Mouse (Mus musculus) G1E-ER4 (cell line): ENCODE measurements around the gene Zfp936. TPM values are rescaled to one million over a fixed set of nuclear protein-coding genes. Genes with fewer than 3 reads are reported as not detected.
"Not testable (repeated sequence)": the region's sequence is repeated elsewhere in the genome, so short reads cannot be mapped to it uniquely, and the experiment has no call there.

Source experiments
- GATA1 ChIP-seq: IDR thresholded peaks from one replicate; pipeline ENCODE4 v1.8.0; 2012; ENCODE audit warnings: low read length, inconsistent platforms
- polyA plus RNA-seq: library from polyadenylated mRNA; stranded (reverse); fragments of >175 nt; gene quantifications from 2 replicates; pipeline ENCODE4 v1.2.3, GENCODE M21; 2012

The Zfp936 gene
- not detected in 2 replicates for polyA plus RNA-seq

- not testable (repeated sequence) for TF ChIP-seq GATA1
Measured at GRCm38 (mm10) chr7:43113929-43114328, at the start of gene Zfp936. Zfp936 (plus strand) TSS chr7:43114229.

DNA sequence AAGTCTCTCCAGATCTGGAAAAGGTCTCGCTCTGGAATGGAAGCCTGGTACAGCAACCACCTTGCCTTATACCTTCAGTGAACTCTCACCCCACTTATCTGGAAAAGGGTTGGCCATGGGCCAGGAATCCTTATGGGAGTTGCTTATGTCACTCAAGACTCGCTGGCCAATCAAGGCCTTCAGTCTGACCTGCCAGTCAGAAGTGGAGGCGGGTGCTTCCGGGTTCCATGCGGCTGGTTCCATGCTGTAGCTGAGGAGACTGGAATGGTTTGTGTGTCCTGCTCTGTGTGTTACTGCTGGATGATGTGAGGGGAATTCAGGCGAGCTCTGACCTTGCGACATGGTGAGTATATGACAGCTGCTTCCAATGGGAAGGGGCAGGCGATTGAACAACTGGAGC is 36.2 kb upstream of the Zfp936 start:
- TF ChIP-seq GATA1, result no peak

DNA sequence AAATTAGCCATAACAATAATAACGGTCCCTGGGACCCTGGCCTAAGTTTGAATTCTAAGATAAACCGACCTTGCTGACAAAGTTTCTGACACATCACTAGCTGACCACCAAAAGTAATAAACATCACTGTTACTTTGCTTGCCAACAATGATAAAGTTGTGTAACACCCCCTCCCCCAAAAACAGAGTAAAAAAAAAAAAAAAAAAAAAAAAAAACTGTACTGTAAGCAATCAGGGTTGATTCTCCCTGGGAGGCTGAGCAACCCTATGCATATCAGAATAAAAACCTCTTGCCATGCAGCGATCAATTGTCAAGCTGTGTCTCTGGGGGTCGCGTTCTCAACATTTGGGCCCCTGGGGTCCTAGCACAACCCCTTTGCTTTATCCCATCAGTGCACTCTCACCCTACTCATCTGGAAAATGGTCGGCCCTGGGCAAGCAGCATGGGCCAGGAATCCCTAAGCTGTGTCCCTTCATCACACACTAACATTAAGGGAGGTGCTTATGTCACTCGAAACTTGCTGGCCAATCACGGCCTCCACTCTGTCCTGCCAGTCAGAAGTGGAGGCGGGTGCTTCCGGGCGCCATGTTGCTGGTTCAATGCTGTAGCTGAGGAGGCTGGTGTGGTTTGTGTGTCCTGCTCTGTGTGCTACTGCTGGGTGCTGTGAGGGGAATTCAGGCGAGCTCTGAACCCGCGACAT is 63.1 kb downstream of the Zfp936 start:
- no peak for TF ChIP-seq GATA1

Other genes with a start within 250 kb of the Zfp936 start
- gene Gm2381, start 247.0 kb upstream of the Zfp936 start, polyA plus RNA-seq, result not detected in 2 replicates
- not detected in 2 replicates for gene Vmn2r63, start 180.4 kb upstream of the Zfp936 start, polyA plus RNA-seq
- not detected in 2 replicates for gene Gm9268, start 95.5 kb upstream of the Zfp936 start, polyA plus RNA-seq
- 2.1 and 3.6 TPM in 2 replicates for gene Zfp715, start 199.1 kb downstream of the Zfp936 start, polyA plus RNA-seq
- gene Siglecf, start 237.1 kb downstream of the Zfp936 start, polyA plus RNA-seq, result 0.03 and 0.10 TPM in 2 replicates